Mouse (Mus musculus) c-Kit-negative CD71-positive TER-119-positive erythroid progenitor cells, embryonic 14.5 days (primary cell): ENCODE data around the gene Gm13420.
"Not testable (repeated sequence)": the region's sequence is repeated elsewhere in the genome, so short reads cannot be mapped to it uniquely, and the experiment has no call there.

Experiments used
- DNase-seq: peaks from one replicate; pipeline ENCODE4 v3.0.0-alpha.2; 2013; ENCODE audit warnings: low read depth, low spot score

Gm13420 gene

DNA sequence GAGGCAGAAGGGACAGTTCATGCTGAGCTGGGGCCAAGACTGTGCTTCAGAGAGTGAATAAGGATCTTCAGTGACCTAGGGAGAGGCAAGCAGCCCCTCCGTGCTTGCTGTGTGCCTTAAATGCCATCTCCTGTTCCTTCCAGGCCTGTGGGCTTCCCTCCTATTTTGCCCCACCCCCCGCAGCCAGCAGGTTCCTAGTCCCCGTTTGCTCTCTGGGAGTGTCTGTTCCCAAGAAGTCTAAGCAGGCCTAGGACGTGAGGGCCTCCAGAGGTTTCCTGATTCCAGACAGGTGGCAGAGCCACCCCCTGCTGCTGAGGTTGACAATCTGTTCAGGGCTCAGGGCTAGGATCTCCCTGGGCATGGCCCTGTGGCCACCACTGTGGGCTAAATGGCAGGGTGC, 12.7 kb downstream of the Gm13420 start:
- no peak for DNase-seq

DNA sequence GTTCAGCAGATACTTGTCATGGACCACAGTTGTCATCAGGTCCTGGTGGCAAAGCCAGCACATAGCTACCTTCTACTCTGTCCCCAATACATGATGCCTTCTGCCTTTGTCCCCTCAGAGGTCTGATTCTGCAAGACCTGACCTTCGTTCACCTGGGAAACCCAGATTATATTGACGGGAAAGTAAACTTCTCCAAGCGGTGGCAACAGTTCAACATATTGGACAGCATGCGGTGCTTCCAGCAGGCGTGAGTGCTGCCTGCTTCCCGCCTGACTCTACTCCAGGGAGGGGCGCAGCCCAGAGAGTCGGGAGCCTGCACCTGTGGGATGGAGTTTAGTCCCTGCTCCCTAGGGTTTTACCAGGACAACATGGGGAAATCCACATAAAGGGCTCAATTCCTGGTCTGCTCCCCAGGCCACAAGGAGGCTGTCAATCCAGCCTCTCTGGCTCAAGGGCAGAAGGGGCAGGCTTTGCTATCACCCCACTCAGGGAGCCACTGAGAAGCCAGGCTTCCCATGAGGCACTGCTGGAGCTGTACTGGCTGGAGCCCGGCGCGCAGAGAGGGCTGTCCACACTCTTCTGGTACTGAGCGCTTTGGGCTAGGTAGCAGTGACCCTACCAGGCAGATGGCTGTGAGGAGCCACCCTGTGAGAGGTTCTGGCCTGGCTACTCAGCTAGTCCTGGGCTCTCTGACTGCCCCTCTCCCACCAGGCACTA, 14.1 kb downstream of the Gm13420 start:
- no peak for DNase-seq

DNA sequence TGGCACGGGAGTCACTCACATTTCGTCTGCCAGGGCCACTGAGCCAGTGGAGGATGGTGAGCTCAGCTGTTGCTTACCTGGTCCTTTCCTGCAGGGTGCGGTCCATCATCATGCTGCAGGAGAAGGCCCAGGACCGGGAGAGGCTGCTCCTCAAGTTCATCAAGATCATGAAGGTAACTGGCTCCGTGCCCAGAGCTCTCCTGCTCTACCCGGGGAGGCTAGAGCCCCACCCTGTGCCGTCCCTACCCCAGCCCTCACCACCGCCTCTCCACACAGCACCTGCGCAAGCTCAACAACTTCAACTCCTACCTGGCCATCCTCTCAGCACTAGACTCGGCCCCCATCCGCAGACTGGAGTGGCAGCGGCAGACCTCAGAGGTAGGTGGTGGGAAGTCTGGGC, 15.8 kb downstream of the Gm13420 start:
- no peak for DNase-seq

DNA sequence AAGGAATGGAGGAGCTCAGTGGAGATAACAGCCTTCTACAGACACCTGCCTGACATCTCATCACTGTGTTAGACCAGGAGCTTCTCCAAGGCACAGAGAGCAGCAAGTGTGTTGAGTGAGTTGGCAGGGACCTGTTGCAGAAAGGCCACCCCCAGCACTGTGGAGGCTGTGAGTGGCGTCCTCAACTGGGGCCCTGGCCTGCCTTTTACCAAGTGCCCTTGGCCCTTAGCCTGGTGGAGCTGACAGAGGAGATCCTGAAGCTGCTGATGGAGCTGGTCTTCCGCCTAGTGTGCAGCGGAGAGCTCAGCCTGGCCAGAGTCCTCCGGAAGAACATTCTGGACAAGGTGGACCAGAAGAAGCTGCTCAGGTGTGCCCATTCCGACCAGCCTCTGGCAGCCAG, 18.1 kb downstream of the Gm13420 start:
- no peak for DNase-seq

DNA sequence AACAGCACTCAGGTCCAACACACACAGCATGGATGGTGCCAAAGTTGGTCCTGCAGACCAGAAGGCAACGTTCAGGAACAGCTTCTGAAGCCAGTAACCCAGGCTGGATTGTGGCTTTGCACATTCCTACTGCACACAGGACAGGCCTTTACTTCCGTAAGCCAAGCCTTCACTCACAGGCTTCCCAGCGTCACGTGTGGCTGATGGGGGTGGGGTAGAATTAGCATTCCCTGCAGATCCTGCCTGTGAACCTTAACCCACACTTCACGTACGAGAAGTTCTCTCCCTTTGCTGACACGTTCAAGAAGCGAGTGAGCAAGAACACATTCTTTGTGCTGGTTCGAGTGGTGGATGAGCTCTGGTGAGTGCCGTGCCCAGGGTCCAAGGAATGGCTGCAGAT, 18.9 kb downstream of the Gm13420 start:
- DNase-seq = no peak

DNA sequence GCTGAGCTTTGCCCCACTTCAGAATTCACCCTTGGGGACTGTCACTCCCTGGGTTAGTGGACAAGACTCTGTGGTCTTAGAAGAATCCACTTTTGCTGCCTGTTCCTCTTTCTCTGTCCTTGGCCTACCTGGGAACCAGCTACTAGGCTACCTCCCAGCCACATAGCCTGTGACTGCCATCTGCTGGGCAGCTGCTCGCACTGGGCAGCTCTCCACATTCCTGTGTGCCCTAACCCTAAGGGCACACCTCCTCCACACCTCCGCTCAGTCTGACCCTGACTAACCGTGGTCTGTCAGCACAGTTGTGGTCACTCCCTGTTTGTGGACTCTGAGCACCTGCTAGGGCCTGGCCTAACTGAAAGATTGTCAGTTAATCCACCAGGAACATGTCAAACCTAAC, 19.9 kb downstream of the Gm13420 start:
- DNase-seq = no peak

DNA sequence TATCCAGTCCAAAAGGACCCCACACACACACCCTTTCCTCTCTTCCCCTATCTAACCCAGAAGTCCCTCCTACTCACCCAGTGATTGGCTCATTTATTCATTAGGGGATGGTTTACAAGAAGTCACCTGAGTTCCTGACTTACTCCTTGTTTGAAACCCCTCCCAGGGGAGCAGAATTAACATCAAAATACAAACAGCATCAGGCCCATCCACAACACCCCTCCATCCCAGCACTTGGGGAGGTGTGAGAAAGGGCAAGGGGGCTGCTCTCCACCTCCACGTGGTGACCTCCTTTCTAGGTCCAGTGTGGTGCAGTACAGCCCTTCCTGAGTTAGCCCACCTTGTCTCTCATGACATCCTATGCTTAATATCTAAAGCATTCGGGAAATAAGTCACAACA, 22.0 kb downstream of the Gm13420 start:
- DNase-seq = no peak

DNA sequence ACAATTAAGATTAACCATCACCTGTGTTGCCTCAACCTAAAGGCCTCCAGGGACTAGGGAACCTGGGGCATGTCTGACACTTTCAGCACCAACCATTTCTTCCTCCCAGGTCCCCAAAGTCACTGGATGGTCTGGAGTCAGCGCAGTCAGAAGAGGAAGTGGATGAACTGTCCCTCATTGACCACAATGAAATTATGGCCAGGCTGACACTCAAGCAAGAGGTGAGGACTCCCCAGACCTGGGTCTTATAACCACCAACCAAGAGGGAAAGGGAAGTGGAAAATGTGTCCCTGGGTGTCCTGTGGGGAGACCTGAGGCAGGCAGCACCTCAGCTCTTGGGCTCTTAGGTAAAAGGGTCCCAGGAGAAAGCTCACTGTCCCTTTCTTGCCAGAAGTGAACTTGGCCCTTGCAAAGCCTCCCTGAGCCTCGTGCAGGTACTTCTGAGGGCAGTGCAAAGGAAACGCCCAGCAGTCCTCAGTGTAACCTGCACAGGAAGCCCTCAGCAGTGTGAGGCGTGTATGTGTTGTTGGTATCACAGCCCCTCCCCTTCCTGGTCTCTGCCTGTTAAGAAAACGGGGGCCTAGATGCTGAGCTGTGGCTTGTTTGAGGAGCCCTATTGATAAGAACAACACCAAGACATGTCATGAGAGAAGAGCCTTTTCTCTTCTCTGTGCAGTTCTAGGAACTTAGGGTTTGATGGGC, 26.7 kb downstream of the Gm13420 start:
- no peak for DNase-seq

DNA sequence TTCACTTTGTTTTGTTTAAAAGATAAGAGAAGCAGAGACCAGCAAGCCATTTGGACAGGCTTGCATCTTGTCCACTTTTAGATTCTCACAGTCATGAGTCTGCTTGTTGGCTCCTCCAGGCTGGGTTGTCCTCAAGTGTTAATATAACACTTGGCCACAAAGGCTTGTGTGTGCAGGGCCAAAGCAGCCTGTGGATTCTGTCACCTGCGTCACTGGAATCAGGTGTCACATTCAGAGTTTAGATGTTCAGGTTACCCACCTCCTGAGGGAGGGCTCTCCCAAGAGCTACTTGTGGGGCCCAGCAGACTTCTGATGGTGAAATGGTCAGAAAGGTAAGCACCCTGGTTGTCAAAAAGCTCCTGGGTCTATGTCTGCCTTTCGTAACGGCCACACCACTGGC, 28.4 kb downstream of the Gm13420 start:
- DNase-seq = no peak

DNA sequence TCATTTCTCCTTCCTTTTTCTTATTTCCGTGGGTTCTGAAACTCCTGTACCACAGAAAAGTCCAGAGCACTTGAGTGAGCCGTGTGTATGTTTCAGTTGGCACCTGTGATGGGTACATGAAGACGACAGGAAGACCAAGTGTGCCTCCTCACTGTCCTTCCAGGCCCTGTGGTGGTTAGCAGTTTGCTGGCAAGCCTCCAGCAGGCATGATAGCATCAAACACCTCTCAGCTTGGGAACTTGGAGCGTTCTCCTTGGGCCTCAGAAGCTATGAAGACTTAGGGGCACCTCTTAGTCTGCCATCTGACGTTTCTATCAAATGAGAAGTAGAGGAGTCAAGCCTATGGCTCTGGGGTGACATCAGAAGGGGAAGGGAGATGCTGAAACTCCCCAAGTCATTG, 32.9 kb downstream of the Gm13420 start:
- no peak for DNase-seq

DNA sequence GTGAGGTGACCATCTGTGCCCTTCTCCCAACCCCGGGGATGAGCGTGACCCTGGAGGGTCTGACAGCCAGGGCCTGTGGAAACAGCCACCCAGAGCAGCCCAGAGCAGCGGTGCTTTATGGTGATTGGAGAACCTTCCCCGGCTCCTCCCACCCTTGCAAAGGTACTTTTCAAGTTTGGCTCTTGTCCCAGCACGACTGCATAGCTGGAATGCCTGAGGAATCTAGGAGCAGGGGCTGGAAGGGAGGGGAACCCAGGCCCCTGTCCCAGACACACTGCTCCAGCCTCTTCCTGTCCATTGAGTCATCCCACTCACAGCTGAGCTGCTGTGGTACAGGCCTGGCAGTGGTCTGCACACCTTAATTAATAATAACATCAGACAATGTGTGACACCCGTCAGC, 34.8 kb downstream of the Gm13420 start:
- no peak for DNase-seq

DNA sequence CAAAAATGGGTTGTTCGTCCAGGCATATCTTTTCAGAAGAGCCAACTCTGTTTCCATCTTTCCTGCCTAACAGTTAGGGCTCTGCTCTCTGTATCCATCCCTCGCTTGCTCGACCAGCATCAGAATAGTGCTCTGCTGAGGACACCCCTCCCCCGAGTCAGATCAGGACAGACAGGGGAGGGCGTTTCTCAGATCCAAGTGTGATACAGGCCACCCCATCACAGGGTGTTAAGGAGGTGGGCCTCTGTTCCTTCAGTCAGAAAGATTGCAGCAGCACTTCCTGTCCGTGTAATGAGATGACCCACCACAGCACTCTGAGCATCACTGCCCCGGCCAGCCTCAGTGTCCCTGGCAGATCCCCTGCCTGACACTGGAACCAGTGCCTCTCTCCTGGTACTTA, 35.3 kb downstream of the Gm13420 start:
- DNase-seq = no peak

DNA sequence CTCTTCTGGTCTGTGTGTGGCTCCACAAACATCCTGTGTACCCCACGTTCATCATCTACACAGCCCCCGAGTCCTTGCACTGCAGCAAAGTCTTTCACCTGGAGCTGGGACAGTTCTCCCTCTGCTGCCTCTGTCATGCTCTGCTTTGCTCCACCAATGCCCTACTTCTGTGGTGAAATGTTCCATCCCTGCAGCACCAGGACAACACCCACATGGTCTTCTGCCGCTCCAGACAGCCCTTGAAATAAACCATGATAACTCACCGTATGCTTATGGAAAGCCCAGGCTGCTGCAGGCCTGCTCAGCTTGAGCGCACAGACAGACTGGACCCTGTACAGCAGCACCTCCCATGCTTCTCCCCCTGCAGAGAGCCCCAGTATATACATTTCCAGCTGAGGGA, 37.4 kb downstream of the Gm13420 start:
- no peak for DNase-seq

DNA sequence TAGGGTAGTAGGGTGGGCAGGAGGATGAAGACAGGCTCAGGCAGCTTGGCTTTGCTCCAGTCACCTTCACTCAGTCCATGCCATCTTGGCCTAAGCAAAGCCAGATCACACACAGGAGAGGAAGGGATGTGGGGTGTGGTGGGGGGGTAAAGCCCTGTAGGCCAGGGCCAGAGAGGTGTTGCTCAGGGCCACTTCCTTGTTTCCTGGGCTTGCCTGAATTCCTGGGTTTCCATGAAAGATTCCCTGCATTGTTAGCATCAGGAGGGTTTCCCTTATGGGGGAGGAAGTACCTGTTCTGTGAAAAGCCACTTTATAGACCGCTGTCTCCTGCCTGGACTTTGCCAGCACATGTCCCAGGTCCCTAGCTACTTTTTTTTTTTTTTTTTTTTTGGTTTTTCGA, 38.0 kb downstream of the Gm13420 start:
- no peak for DNase-seq

DNA sequence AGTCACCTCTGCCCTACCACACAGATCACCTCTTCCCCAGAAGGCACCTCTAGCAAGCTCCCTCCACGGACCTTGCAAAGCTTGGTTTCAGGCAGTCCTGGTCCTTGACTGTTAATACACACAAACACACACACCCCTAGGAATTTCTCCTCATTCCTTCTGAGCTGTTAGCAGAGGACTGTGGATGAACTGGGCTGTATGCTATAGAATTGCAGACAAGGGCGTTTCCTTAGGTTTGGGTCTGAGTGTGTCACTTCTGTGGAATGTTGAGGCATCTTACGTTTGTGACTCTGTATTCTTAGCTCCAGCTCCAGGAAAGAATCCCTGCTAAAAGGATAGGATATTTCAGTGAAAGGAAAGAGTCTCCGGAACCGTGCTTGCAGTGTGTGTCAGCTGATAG, 39.6 kb downstream of the Gm13420 start:
- DNase-seq = no peak

DNA sequence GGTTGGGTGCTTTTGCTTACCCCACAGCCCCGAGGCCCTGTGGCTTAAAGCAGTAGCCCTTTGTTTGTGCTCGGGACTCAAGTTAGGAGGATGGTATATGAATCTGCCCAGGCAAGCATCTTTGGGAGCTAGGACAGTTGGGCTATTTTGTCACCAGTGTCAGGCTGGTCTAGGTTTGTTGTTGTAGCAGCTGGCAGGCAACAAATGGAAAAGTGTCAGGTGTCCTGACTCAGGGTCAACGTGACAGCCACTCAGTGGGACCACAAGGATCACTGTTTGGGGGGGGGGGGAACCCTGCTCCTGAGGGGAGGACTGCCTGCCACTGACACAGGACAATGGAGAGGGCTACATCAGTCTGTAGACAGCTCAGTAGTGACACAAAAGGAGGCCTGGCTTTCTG, 40.4 kb downstream of the Gm13420 start:
- DNase-seq = no peak

DNA sequence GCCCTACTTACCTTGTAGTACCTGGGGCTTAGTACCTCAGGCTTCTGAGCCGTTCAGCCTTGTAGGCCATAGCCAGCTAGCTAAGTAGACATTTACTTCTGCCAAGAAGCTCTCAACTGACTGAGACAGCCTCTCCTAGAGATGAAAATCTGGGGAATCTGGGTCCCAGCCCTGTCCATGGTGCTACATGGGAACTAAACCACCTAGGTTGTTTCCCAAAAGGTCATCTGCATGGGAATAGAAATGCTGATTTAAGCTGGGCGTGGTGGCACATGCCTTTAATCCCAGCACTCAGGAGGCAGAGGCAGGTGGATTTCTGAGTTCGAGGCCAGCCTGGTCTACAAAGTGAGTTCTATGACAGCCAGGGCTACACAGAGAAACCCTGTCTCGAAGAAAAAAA, 43.3 kb downstream of the Gm13420 start:
- not testable (repeated sequence) for DNase-seq

DNA sequence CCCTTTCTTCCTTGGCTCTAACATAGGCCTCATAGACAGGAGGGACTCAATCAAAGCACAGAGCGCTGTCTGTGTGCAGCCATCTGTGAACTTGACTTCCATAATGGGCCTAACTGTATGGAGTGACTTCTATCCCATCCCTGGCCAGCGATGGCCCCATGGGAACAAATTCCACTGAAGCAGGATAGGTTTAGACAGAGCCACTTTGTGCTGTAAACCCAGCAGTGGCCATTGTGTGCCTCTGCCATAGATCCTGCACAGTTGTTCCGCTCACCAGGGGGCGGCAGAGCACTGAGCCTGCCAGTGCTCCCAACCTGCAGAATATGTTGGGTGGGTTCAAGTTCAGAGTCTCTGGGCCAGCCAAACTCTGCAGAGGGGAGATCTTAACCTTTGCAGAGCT, 43.8 kb downstream of the Gm13420 start:
- no peak for DNase-seq

DNA sequence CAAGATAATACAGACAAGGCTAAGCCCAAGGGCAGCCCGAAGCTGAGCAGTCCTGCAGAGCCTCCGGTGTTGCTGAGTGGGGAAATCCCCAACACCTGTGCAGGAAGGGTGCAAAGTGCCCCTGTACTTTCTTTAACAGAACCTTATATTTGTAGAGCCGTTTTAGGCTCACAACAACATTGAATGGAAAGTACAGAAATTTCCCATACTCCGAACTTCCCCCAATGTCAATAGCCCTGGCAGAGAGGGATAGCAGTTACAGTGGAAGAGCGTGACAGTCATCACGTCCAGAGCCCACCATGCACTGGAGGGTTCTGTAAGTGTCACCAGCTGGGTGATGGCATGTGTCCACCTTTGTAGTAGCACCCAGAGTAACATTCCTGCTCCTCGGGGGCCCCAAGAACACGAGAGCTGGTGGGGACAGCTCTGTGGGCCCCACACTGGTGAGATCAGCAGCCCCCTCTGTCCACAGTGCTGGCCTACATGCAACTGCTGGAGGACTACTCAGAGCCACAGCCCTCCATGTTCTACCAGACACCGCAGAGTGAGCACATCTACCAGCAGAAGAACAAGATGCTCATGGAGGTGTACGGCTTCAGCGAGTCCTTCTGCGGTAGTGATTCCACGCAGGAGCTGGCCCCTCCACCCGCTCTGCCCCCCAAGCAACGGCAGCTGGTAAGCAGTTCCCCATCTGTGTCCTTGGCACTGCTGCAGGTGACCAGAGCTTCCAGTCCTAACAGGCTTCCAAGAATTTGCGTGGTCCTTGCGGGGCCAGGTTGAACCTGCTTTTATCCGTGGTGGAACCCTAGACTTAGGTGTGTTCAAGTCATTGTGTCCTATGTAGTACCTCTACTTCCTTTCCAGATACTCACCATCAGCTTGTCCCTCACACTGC, 44.5 kb downstream of the Gm13420 start:
- no peak for DNase-seq

DNA sequence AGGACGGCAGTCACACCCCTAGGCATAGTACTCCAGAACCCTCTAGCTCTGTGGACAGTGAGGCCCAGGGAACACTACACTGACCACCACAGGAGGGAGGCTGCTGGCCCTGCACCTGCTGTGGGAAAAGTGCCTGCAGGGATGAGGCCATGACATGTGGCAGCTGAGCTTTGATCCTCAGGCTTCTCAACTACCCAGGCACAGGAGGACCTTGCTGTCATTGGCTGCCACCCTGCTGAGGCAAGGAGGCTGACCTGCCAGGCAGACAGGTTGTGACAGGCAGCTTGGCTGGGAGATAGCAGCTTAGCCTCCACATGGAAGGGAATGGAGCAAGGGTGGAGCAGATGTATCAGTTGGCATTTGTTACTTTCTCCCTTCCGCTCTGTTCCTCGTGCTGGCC, 46.0 kb downstream of the Gm13420 start:
- no peak for DNase-seq

DNA sequence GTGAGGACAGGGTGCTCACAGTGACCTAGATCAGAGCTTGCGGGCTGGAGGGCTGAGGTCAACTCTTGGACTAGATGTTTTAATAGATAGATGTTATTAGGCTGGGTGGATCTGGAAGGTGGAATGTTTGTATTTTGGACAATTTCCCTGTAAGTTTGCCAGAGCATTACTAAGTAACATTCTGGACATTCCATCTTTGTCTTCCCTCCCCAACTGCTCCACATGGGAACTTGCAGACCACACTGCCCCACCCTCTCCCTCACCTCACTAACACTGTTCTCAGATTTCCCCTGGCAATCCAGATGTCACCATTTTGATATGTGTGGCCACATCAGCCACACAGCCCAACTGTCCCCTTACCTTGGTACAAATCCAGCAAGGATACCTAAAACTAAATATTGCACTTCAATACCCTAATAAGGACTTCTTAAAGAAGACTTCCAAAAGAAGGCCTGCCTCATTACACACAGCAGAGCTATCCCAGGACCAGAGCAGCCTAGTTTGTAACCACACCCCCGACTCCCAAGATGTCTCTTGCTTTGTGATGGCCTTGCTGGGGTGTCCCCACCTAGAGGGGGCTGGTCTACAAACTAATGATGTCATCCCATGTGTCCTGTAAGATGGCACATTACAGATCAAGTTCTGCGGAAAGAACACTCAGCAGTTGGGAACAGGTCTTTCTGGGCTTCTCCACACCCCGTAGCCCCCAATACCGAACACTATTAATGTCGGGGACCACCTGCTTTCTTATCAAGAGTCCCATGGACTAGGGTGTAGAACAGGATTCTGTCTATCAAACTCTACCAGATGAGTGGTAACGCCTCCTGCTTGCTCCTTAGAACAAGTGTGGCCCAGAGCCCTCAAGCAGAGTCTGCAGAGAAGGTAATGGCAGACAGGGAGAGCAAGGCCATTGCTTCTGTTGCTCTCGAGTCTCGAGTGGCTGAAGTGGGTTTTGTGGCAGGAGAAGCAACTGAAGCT, 48.1 kb downstream of the Gm13420 start:
- DNase-seq = no peak
